Mouse (Mus musculus) inflammation-experienced regulatory T-cells (primary cell): ENCODE data around the gene Elobl. TPM values are rescaled to one million over a fixed set of nuclear protein-coding genes. Genes with fewer than 3 reads are reported as not detected.

Source experiments
- polyA plus RNA-seq, 2 experiments: library from polyadenylated mRNA; unstranded; fragments of 100-300 nt; shearing (Covaris generic); gene quantifications; one replicate each; pipeline ENCODE4 v1.2.1; 2017

Gene Elobl
- not detected for polyA plus RNA-seq

GRCm38 (mm10) chr11:88966881-88967361 is at the start of gene Elobl:
Gene Elobl, minus strand, starts transcription at chr11:88966931.

GRCm38 (mm10) chr11:88998974-88999722 is 32.4 kb upstream of the Elobl start, which contains the start of gene Trim25:
Gene Trim25, plus strand, starts transcription at chr11:88999376.

GRCm38 (mm10) chr11:88970202-88970732 is 3.5 kb upstream of the Elobl start, which contains the start of gene Coil:
Gene Coil, plus strand, starts transcription at chr11:88970252.

GRCm38 (mm10) chr11:88955217-88955969 is 11.3 kb downstream of the Elobl start, which contains the start of gene Scpep1:
Gene Scpep1, minus strand, starts transcription at chr11:88955465.

Other genes with a start within 250 kb of the Elobl start
- gene Msi2, start 248.4 kb downstream of the Elobl start, polyA plus RNA-seq = 10 to 100 TPM; 12.5 to 16.5 TPM
- gene Akap1, start 102.3 kb downstream of the Elobl start, polyA plus RNA-seq = 1 to 10 TPM; 2.7 to 2.8 TPM
- gene Scpep1, start 11.5 kb downstream of the Elobl start, polyA plus RNA-seq = 10 to 100 TPM in 1 of 2 experiments, 1 to 10 TPM in 1; 8.5 to 19.7 TPM
- gene Coil, start 3.3 kb upstream of the Elobl start, polyA plus RNA-seq = 10 to 100 TPM; 13.4 to 13.8 TPM
- gene Trim25, start 32.4 kb upstream of the Elobl start, polyA plus RNA-seq = 10 to 100 TPM; 29.7 to 32.5 TPM
- 10 to 100 TPM; 10.0 to 12.2 TPM for gene Dgke, start 99.9 kb upstream of the Elobl start, polyA plus RNA-seq
- 1 to 10 TPM in 1 of 2 experiments, under 1 TPM in 1; 0.31 to 1.8 TPM for gene Gm525, start 106.9 kb upstream of the Elobl start, polyA plus RNA-seq